Mouse (Mus musculus): ENCODE measurements around the gene Kcng4.

Gene Kcng4

DNA sequence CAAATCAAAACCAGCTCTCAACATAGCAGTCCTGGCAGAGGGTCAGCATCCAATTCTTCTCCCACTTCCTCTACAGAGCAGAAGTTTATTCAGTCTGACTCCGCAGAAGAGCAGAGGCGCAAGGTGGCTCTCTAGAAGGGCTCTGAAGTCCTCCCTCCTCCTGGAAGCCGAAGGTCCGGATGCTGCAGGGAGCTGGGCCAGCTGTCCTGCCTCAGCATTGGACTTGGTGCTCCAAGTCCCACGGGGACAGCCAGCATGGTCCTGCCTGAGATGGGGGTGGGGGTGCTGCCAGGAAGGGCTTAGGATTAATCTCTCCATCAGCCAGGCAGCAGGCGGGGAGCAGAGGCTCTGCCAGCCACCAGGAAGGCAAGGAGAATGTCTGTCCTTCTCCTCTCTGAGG, at the start of gene Kcng4:
Kcng4 (minus strand) TSS at position 303 of the 400 bp plus-strand sequence.
- CTCF ChIA-PET = no interaction called here

DNA sequence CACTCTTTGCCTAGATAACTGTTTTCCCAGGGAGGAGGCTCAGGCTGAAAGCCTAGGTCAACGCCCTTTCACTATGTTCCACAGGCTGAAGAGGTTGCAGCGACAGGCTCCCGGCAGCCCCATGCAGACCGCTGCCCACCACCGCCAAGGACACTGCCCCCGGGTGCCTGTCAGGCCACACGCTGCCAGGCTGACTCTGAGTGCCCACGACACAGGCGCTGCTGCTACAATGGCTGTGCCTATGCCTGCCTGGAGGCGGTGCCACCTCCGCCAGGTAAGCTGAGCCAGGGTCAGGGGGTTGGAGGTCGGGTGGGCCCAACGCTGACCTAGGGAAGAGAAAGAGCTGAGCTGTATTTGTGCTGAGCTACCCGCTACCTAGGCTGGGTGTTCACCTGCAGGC, 43.7 kb upstream of the Kcng4 start:
- CTCF ChIA-PET = interaction anchor here (0.6 kb wide), 1 partner anchor 55 kb away, joined by 8 read pairs; no protein-coding TSS in a partner anchor

- CTCF ChIA-PET = interaction anchor here (0.7 kb wide), 1 partner anchor 58 kb away, joined by 3 read pairs; no protein-coding TSS in a partner anchor
Observed at GRCm38 (mm10) chr8:119678138-119678843, 42.8 kb upstream of the Kcng4 start.

DNA sequence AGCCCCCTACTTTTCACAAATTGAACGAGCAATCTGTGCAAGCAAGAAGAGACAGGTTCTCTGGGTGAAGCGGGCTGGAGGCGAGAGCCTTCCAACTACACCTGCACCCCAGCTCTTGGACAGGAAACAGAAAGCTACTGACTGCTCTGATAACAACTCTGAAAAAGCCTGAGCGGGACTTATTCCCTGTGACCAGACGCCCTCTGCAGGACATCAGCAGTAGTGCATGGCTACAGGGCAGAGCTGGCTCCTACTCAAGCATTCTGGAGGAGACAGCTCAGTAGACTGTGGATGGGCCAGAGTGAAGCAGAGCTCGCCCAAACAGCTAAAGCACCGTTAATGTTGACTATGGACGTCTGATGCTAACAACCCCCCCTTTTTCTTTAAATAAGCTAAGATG, 40.9 kb upstream of the Kcng4 start:
- CTCF ChIA-PET = interaction anchor here (0.7 kb wide), 1 partner anchor 26 kb away, joined by 3 read pairs; no protein-coding TSS in a partner anchor

DNA sequence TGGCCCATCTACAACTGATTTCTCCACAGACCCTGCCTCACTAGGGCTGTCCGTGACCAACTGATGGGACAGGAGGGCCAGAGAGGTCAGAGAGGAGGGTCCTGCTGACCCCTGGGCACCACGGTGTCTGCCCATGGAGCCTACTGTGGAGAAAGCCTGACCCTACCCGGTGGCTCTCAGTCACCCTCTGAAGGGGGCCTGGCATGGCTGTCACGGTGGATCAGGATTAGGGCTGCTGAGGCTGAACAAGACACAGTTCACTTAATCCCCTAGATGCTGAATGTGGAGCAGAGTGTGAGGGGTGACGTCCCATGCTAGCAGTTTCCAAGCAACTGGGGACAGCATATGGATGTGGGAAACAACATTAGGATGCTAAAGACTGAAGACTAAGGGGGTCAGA, 40.0 kb upstream of the Kcng4 start:
- CTCF ChIA-PET = no interaction called here

GRCm38 (mm10) chr8:119673976-119674555, 38.6 kb upstream of the Kcng4 start:
- CTCF ChIA-PET = no interaction called here

DNA sequence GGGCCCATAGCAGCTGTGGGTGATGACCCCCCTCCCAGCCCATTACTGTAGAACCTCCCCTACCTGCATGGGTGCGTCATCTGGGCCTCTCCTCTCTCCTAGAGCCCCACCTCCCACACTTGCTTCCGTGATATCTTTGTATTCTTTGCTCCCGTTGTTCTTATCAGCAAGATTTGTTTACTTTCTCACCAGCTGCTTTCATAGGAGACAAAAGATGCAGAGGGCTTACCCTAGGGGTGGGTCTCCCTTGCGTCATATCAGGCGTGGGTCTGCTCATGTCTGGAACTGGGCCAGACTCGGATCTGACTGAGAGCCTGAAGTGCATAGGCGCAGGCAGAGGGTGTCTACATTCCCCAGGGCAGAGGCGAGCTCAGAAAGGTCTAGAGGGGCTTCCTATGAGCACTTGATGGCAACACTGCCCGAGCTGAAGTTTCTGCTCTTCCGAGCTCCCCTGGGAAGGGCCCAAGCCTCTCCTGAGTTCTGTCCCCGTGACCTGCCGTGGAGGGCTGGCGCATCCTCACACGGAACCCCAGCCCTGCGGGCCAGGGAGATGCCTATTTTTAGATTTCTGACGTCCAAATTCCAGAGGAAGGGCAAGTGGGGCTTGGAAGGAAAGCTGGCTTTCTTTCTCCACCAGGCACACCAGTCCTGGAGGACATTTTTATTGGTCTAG, 35.1 kb upstream of the Kcng4 start:
- CTCF ChIA-PET = no interaction called here

DNA sequence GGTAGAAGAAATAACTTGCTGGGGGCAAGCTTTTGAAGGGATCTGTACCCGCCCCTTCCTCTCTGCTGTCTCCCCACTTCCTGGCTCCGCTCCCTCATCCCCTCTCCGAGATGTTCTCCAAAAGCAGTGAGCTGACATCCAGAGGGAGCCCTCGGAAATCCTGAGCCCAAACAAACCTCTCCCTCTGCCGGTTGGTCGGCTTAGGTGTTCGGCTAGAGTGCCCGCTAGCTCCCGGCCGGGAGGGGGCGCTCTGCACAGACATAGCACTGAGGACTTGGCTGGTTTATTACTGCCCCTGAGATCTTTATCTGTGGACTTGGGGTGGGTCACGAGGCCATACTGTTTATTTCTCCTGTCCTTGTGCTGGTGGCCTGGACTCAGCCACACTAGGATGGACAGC, 33.8 kb upstream of the Kcng4 start:
- CTCF ChIA-PET = interaction anchor here (0.7 kb wide), 1 partner anchor 20 kb away, joined by 4 read pairs; no protein-coding TSS in a partner anchor

GRCm38 (mm10) chr8:119668447-119668846, 33.0 kb upstream of the Kcng4 start:
- CTCF ChIA-PET = no interaction called here

- CTCF ChIA-PET = no interaction called here
Observed at GRCm38 (mm10) chr8:119666219-119666951, 30.9 kb upstream of the Kcng4 start, which contains the start of gene Wfdc1. TSS of gene Wfdc1 (plus strand) at chr8:119666365.

- CTCF ChIA-PET = no interaction called here
Observed at GRCm38 (mm10) chr8:119665270-119665669, 29.8 kb upstream of the Kcng4 start.

DNA sequence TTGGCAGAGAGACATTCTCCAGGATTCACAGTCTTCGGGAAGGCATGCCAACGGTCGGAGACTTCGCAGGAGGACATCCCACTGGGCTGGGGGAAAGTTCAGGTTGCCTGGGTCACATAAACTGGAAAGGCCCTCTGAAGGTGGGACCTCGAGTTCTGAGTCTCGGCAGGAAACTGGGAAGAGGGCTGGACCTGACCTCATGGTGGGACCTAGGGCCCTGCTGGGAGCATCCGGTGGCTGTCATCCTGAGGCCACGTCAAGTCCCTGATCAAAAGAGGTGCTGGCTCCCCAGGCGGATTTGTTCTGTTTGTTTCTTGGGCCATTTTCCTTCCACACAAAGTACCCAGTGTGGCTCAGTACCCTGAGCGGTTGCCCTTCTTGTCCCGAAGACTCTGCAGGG, 28.0 kb upstream of the Kcng4 start:
- CTCF ChIA-PET = no interaction called here

GRCm38 (mm10) chr8:119661892-119662291, 26.4 kb upstream of the Kcng4 start:
- CTCF ChIA-PET = no interaction called here

DNA sequence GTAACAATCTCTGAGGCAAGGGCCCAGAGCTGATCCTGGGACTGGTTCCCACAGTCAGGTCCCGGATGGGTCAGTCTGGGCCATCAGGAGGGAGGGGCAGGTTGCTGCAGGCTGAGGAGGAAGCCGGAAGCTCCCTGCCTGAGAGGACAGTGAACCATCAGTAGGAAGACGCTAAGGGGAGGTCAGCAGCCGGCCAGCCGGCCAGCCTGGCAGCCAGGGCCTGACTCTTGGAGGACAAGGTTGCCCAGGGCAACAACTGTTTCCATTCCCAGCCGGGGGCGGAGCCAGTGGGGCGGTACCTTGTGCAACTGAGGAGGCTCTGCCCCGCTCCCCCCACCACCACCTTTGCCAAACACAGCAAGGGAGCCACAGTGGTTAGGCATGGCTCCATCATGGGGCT, 25.6 kb upstream of the Kcng4 start:
- CTCF ChIA-PET = interaction anchor here (0.5 kb wide), 1 partner anchor 180 kb away, joined by 3 read pairs; no protein-coding TSS in a partner anchor

GRCm38 (mm10) chr8:119656709-119657464, 21.4 kb upstream of the Kcng4 start:
- CTCF ChIA-PET = no interaction called here

DNA sequence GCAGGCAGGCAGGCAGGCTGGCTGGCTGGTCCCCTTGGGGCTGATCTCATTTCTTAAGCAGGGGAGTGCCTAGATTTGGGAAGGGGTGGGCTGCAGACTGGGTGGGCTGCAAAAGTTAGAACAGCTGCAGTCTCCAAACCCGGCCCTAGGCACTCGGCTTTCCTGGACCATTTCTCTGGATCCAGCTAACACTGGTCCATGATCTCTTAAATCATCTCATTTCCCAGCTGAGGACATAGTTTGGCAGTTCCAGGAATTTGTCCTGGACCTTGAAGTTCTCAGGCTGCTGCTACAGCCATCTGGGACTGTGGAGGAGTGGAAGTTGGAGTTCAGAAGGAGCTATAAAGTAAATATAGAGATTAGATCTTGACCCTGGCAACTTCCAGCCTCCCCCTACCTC, 15.8 kb upstream of the Kcng4 start:
- CTCF ChIA-PET = no interaction called here

DNA sequence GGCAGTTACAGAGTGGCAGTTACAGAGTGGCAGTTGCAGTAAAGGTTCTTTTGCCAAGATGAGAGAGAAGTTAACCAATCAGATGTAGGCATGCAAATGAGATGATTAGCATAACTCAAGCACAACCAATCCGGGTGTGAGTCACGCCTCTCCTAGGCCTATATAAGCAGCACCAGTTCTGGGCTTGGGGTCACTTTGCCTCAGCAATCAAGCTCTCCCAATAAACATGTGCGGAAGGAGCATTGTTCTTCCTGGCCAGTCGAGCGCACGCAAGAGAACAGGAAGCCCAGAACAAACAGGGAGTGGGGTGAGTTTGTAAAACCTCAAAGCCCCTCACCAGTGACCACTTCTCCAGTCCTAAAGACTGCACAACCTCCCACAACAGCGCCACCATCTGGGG, 11.4 kb upstream of the Kcng4 start:
- CTCF ChIA-PET = no interaction called here

DNA sequence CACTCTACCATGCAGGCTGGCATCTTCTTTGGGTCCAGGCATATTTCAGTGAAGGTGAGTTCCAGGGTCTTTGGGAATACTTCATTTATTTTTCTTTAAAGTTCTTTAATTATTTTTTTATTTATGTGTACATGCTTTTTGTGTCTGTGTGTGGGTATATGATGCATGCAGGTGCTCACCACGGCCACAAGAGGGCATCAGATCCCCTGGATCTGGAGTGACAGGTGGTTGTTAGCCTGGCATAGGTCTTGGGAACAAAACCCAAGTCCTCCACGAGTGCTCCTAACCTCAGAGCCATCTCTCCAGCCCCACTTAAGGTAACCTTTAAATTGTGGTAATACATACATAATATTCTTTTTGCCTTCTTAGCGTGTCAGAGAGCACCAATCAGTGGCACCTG, 10.7 kb upstream of the Kcng4 start:
- CTCF ChIA-PET = no interaction called here

GRCm38 (mm10) chr8:119644981-119645597, 9.6 kb upstream of the Kcng4 start:
- CTCF ChIA-PET = no interaction called here

DNA sequence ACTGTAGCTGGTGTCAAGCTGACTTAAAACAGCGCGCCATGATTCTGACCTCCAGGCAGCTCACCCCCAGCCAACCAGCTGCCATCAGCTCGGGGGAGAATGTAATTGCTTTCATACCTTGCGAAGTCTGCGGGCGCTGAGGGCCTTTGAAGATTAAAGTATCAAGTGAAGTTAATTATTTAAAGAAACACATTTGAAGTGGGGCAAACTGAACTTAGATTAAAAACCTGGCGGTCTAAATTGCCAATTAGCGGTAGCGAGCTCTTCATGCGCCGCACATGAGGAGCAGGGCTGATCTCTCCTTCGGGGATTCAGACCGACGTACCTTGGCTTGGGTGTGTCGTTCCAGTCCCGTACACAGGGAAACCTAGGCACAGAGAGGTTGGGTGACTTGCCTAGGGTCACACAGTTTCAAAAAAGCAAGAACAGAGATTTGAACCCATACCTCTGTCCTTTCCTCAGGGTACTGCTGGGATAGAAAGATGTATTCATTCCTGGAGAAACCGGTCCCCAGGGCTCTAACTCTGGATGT, 9.0 kb upstream of the Kcng4 start:
- CTCF ChIA-PET = no interaction called here

GRCm38 (mm10) chr8:119642960-119643359, 7.5 kb upstream of the Kcng4 start:
- CTCF ChIA-PET = no interaction called here
